Mouse (Mus musculus): ENCODE measurements around the gene Foxq1. TPM values are rescaled to one million over a fixed set of nuclear protein-coding genes. Genes with fewer than 3 reads are reported as not detected.

Foxq1 gene
- polyA plus RNA-seq, 1 experiment = 3.3 TPM

DNA sequence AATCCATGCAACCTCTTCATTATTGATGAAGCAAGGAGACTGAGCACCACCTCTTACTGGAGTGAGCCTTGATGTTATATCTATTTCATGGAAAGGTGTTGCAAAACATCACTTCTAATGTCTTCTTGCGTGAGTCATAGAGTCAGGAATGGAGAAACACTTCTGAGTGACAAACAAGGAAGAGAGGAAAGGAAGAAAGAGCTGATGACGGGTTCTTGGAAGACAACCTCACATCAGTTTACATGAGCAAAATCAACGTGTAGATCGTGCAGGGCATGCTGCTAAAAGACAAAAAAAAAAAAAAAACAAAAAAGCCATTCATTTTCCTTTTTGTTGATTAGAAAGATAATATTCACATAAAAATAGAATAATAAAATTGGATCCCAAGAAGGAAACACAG is 21.2 kb upstream of the Foxq1 start:
- no peaks in the 10 kb centered on the region; the same call in 1 of the 2 replicates for H3K27me3 ChIP-seq (ENCODE audit: control insufficient read depth, insufficient read depth, low read length)
- DNase-seq = no peak
- WGBS = 84% methylated on average over 4 of the region's 4 CpGs
- H3K27ac ChIP-seq (ENCODE audit: insufficient read depth, low read length) = no peak overlapping the region
- no peak overlapping the region for H3K4me3 ChIP-seq (replicated peaks; ENCODE audit: insufficient read depth, low read depth, low read length)
- no peaks in the 10 kb centered on the region for H3K4me1 ChIP-seq (ENCODE audit: control insufficient read depth, insufficient read depth, low read length)
- no peak for TF ChIP-seq POLR2A (IDR thresholded peaks at IDR 0.05; ENCODE audit: borderline replicate concordance, insufficient read depth, low read length)

DNA sequence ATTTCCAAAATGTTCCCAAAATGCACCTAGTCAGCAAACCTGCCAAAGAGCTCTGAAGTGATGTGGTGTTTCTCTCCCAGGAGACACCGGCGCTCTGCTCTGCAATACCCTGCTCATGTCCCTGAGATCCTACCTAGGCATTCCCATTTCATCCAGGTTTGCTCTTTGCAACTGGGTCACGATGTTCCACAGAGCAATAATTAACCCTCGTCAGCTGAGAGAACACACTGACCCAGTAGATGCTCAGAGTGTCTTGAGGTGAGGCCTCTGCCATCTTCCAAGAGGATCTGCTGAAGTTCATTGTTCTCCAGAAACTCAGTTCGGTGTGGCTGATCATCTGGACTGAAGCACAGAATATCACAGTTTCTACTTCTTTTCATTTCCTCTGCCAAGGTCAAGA is 12.9 kb upstream of the Foxq1 start:
- Histone ChIP-seq H3K27me3 (ENCODE audit: control insufficient read depth, insufficient read depth, low read length) (no peaks in the 10 kb centered on the region), H3K4me1 (ENCODE audit: control insufficient read depth, insufficient read depth, low read length) (no peaks in the 10 kb centered on the region), H3K4me3 (replicated peaks; ENCODE audit: insufficient read depth, low read depth, low read length) (no peak overlapping the region), H3K27ac (ENCODE audit: insufficient read depth, low read length) (no peak overlapping the region)
- DNase-seq = no peak
- 93% methylated on average over 5 of the region's 5 CpGs for WGBS
- no peak for TF ChIP-seq POLR2A (IDR thresholded peaks at IDR 0.05; ENCODE audit: borderline replicate concordance, insufficient read depth, low read length)
- TF ChIP-seq CTCF (IDR thresholded peaks at IDR 0.05; ENCODE audit: borderline replicate concordance, insufficient read depth, low read depth, low read length) = no peak

DNA sequence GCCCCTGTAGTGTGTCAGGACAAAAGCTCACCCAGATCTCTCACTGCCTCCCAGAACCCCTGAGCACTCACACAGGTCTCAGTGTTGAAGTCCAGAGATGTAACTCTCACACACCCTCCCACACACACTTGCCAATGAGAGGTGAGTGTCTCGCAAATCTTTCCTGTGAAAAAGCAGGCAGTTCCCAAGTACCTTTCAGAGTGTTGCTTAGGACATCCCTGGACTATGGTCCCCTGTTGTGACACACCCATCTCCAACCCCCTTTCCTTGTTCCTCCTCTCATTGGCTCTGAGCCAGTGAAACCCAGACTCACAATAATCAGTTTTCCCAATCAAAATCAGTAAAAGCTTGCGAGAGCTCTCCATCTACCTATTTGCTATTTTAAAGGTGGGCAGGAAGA is 9.2 kb upstream of the Foxq1 start:
- Histone ChIP-seq H3K27me3 (ENCODE audit: control insufficient read depth, insufficient read depth, low read length) (no peaks in the 10 kb centered on the region), H3K27ac (ENCODE audit: insufficient read depth, low read length) (no peak overlapping the region), H3K4me1 (ENCODE audit: control insufficient read depth, insufficient read depth, low read length) (no peaks in the 10 kb centered on the region), H3K4me3 (replicated peaks; ENCODE audit: insufficient read depth, low read depth, low read length) (no peak overlapping the region)
- DNase-seq = no peak
- 89% methylated on average over 2 of the region's 2 CpGs for WGBS
- TF ChIP-seq CTCF (IDR thresholded peaks at IDR 0.05; ENCODE audit: borderline replicate concordance, insufficient read depth, low read depth, low read length) (no peak), POLR2A (IDR thresholded peaks at IDR 0.05; ENCODE audit: borderline replicate concordance, insufficient read depth, low read length) (no peak)

DNA sequence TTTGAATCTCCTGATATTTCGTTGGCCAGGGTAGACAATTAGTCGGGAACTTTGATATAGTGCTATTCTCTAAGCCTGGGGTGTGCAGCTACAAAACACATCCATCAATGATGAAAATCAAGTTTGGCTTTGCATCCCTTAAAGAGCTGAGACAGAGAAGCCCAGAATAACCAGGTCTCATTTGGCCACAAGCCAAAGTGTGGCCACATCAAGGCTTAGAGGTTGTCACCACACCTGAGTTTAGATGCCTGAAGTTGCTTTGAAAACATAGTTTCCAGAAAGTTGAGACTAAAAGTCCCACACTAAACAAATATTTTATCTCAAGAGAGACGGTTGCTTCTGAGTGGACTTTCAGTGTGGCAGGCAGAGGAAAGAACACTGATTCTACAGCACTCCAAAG is 8.7 kb upstream of the Foxq1 start:
- DNase-seq = no peak
- Histone ChIP-seq H3K27me3 (ENCODE audit: control insufficient read depth, insufficient read depth, low read length) (no peaks in the 10 kb centered on the region), H3K4me1 (ENCODE audit: control insufficient read depth, insufficient read depth, low read length) (no peaks in the 10 kb centered on the region), H3K27ac (ENCODE audit: insufficient read depth, low read length) (no peak overlapping the region), H3K4me3 (replicated peaks; ENCODE audit: insufficient read depth, low read depth, low read length) (no peak overlapping the region)
- WGBS = 91% methylated on average over 3 of the region's 3 CpGs
- TF ChIP-seq CTCF (IDR thresholded peaks at IDR 0.05; ENCODE audit: borderline replicate concordance, insufficient read depth, low read depth, low read length) (no peak), POLR2A (IDR thresholded peaks at IDR 0.05; ENCODE audit: borderline replicate concordance, insufficient read depth, low read length) (no peak)

DNA sequence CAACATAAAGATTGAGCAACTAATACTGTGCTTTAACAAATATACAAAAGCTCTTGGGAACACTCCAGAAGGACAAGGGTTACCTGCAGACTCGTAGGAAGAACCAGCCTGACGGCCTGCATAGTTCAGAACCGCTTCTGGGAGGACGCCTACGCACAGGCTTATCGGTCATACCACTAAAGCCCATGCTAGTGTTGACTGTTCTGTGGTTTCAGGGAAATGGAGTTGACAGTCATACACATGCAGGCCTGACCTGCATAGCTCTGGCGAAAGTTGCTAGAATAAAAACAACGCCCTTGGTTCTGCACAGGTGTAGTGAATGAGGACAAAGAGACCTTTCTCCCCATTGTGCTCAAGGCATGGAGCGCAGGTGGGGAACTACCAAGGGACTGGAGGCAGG is 8.3 kb upstream of the Foxq1 start:
- WGBS = 95% methylated on average over 9 of the region's 9 CpGs
- no peak for TF ChIP-seq POLR2A (IDR thresholded peaks at IDR 0.05; ENCODE audit: borderline replicate concordance, insufficient read depth, low read length)

DNA sequence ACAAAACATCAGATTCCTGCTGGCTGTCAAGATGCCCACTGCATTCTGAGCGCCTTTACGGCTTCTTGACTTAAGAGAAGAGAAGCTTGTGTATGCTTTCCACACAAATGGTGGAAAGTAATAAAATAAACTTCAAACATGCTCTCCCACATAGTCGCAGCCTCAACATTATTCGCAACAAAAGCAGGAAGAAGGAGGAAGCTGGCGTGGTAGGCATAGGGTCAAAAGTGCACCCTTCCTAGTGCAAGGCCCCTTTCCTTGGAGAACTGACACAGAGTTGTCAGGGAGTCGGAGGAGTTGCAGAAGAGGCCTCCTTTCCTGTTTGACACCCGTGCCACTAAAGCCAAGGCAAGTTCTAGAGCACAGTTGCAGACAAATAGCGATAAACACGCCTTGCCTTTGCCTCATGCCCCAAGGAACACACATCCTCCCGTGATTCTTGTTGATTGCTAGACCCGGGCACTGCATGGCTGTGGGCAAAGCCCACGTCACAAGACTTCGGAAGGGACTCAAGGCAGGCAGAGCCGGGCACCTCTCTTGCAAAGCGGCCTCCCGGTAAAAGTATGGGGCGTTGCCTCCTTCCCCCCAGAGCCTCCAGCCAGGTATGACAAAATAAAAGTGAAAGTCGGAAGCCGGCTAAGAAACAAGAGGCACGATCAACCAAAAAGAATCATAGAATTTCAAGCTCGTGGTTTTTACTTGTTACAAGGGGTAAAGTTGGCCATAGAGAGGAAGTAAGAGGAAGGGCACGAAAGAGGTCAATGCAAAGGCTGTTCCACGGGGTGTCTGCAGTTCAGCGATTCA is 1.2 kb downstream of the Foxq1 start:
- peak in 1 of 2 experiments; percentile 9 for DNase-seq
- TF ChIP-seq POLR2A (IDR thresholded peaks at IDR 0.05; ENCODE audit: borderline replicate concordance, insufficient read depth, low read length) = no peak
- TF ChIP-seq CTCF (IDR thresholded peaks at IDR 0.05; ENCODE audit: borderline replicate concordance, insufficient read depth, low read depth, low read length) = no peak
- H3K4me1 ChIP-seq (ENCODE audit: control insufficient read depth, insufficient read depth, low read length) = no peaks in the 10 kb centered on the region
- peaks cover 3% of the 10 kb centered on the region; the same call in 1 of the 2 replicates for H3K27me3 ChIP-seq (ENCODE audit: control insufficient read depth, insufficient read depth, low read length)
- H3K27ac ChIP-seq (ENCODE audit: insufficient read depth, low read length) = no peak overlapping the region
- peak overlapping the region; percentile 54 for H3K4me3 ChIP-seq (replicated peaks; ENCODE audit: insufficient read depth, low read depth, low read length)
- 20% methylated on average over 24 of the region's 24 CpGs for WGBS

More for the DNA sequence above, 8.3 kb upstream of the Foxq1 start:
- no peak overlapping the region for H3K4me3 ChIP-seq (replicated peaks; ENCODE audit: insufficient read depth, low read depth, low read length)
- H3K27ac ChIP-seq (ENCODE audit: insufficient read depth, low read length) = no peak overlapping the region
- DNase-seq = no peak
- H3K27me3 ChIP-seq (ENCODE audit: control insufficient read depth, insufficient read depth, low read length) = no peaks in the 10 kb centered on the region
- H3K4me1 ChIP-seq (ENCODE audit: control insufficient read depth, insufficient read depth, low read length) = no peaks in the 10 kb centered on the region

DNA sequence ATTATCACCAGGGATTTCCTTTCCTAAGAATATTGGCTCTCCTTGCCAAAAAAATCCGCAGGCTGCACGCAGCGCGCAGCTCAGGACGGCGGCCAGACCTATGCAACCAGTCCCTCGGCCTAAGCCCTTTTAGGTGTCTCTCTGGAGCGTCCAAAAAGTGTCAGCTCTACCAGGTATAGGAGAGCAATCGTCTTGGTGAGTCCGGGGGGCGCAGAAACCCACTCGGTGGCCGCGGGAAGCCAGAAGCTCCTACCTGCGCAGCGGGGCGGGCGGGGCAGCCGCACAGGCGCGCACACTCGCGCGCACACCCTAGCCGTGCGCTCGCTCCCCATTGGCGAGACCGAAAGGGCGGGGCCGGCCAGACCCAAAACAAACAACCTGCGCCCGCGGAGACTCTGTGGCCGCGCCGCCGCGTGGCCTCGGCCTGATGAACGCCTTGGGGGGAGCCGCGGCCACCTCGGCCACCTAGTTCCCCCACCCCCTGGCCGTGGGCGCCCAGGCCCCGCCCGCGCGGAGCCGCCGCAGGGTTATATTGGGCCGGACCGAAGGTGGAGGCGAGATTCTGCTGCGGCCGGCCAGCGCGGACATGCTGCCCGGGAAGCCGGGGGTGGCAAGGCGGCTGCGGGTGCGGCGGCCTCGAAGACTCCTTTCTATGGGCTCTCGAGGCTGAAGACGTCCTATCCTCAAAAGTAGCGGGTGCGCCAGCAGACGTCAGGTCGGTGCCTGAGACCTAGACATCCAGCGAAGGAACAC is 2.0 kb downstream of the Foxq1 start:
- Histone ChIP-seq H3K4me3 (replicated peaks; ENCODE audit: insufficient read depth, low read depth, low read length) (peak overlapping the region; percentile 54), H3K27ac (ENCODE audit: insufficient read depth, low read length) (no peak overlapping the region), H3K4me1 (ENCODE audit: control insufficient read depth, insufficient read depth, low read length) (no peaks in the 10 kb centered on the region), H3K27me3 (ENCODE audit: control insufficient read depth, insufficient read depth, low read length) (peaks cover 3% of the 10 kb centered on the region; the same call in 1 of the 2 replicates)
- WGBS = under 1% methylated on average over 73 of the region's 73 CpGs
- peak; percentile 58 to 61 for DNase-seq
- TF ChIP-seq POLR2A (IDR thresholded peaks at IDR 0.05; ENCODE audit: borderline replicate concordance, insufficient read depth, low read length) = no peak
- TF ChIP-seq CTCF (IDR thresholded peaks at IDR 0.05; ENCODE audit: borderline replicate concordance, insufficient read depth, low read depth, low read length) = no peak
